Mouse (Mus musculus) MEL (cell line): ENCODE results near the gene Pdia3.
A peak's percentile ranks its signal among the peaks of the same experiment; 100 is the strongest.
"Not testable (repeated sequence)": the region's sequence is repeated elsewhere in the genome, so short reads cannot be mapped to it uniquely, and the experiment has no call there.

Experiments used
- CTCF ChIP-seq, 3 experiments: IDR thresholded peaks in 2 of 3; conservative IDR thresholded peaks in 1 of 3; 2 replicates each; pipeline ENCODE4 v1.5.1; 2011 to 2012; ENCODE audit warnings: low read length in 3 of 3, low read depth in 2 of 3, mild to moderate bottlenecking in 2 of 3, improper control_type of control experiment in 1 of 3, inconsistent platforms in 1 of 3, mixed read lengths in 1 of 3, moderate library complexity in 1 of 3; ENCODE audit not compliant: control insufficient read depth in 1 of 3, insufficient read depth in 1 of 3, poor library complexity in 1 of 3, severe bottlenecking in 1 of 3
- ELF1 ChIP-seq: IDR thresholded peaks from 2 replicates; pipeline ENCODE4 v1.6.1; 2014; ENCODE audit warnings: low read depth, mild to moderate bottlenecking, inconsistent platforms, low read length, improper control_type of control experiment, moderate library complexity
- GABPA ChIP-seq: IDR thresholded peaks from 2 replicates; pipeline ENCODE4 v1.6.1; 2012; ENCODE audit warnings: low read depth, mild to moderate bottlenecking, inconsistent platforms, low read length, improper control_type of control experiment, moderate library complexity
- HCFC1 ChIP-seq: IDR thresholded peaks from 2 replicates; pipeline ENCODE4 v1.6.1; 2012; ENCODE audit warnings: low read depth, mild to moderate bottlenecking, inconsistent platforms, low read length, improper control_type of control experiment, moderate library complexity
- MEF2A ChIP-seq: IDR thresholded peaks from 2 replicates; pipeline ENCODE4 v1.6.1; 2014; ENCODE audit warnings: low read depth, mild to moderate bottlenecking, inconsistent platforms, low read length, improper control_type of control experiment; ENCODE audit not compliant: poor library complexity, insufficient replicate concordance, severe bottlenecking; ENCODE audit errors: extremely low read depth
- MYC ChIP-seq: IDR thresholded peaks from 2 replicates; pipeline ENCODE4 v1.6.1; 2011; ENCODE audit warnings: low read depth, mild to moderate bottlenecking, low read length, improper control_type of control experiment, moderate library complexity
- NRF1 ChIP-seq: IDR thresholded peaks from 2 replicates; pipeline ENCODE4 v1.6.1; 2014; ENCODE audit warnings: low read depth, mild to moderate bottlenecking, inconsistent platforms, low read length, improper control_type of control experiment, moderate library complexity; ENCODE audit not compliant: poor library complexity, insufficient read depth, severe bottlenecking
- POLR2A ChIP-seq, 2 experiments: IDR thresholded peaks; 2 replicates each; pipeline ENCODE4 v1.6.1; 2011 to 2012; ENCODE audit warnings: low read length in 2 of 2, mild to moderate bottlenecking in 2 of 2, control low read depth in 1 of 2, improper control_type of control experiment in 1 of 2, low read depth in 1 of 2, moderate library complexity in 1 of 2; ENCODE audit not compliant: control insufficient read depth in 1 of 2, insufficient read depth in 1 of 2, poor library complexity in 1 of 2
- SIN3A ChIP-seq: IDR thresholded peaks from 2 replicates; pipeline ENCODE4 v1.6.1; 2012; ENCODE audit warnings: low read length, improper control_type of control experiment, inconsistent platforms
- TBP ChIP-seq: IDR thresholded peaks from 2 replicates; pipeline ENCODE4 v1.8.0; 2011; ENCODE audit warnings: low read depth, low read length, improper control_type of control experiment
- USF1 ChIP-seq: IDR thresholded peaks from 2 replicates; pipeline ENCODE4 v1.6.1; 2014; ENCODE audit warnings: low read depth, mild to moderate bottlenecking, inconsistent platforms, low read length, improper control_type of control experiment, moderate library complexity

DNA sequence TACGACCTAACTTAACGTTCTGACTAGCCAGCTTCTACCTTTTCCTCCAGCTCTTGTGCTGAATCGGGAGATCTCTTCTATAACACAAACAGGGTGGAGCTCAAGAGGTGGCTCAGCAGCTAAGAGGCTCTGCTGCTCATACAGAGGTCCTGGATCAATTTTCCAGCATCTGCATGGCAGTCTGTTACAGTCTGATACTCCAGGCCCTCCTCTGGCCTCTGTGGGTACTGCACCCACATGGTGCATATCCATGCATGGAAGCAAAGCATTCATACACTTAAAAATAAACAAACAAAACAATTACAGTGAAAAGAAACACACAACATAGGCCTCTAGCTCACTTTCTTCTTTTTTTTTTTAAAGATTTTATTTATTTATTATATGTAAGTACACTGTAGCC, 59.2 kb downstream of the Pdia3 start:
- TF ChIP-seq ELF1; GABPA; MEF2A; NRF1; TBP; HCFC1; SIN3A; MYC; POLR2A (IDR thresholded peaks at IDR 0.05; ENCODE audit: control insufficient read depth in 1 of 2, insufficient read depth in 1 of 2, low read depth in 1 of 2, low read length in 2 of 2, poor library complexity in 1 of 2); USF1: not testable (repeated sequence)
- TF ChIP-seq CTCF (IDR thresholded peaks at IDR 0.05 in 2 of 3, conservative IDR thresholded peaks at IDR 0.05 in 1 of 3; ENCODE audit: control insufficient read depth in 1 of 3, insufficient read depth in 1 of 3, low read depth in 2 of 3, low read length in 3 of 3, poor library complexity in 1 of 3, severe bottlenecking in 1 of 3): peak in 2 of 3 experiments; percentile 1 to 5; a peak in 1 of 6 replicates
